Mouse (Mus musculus): Measurements from ENCODE around the gene Bcr.

DNA sequence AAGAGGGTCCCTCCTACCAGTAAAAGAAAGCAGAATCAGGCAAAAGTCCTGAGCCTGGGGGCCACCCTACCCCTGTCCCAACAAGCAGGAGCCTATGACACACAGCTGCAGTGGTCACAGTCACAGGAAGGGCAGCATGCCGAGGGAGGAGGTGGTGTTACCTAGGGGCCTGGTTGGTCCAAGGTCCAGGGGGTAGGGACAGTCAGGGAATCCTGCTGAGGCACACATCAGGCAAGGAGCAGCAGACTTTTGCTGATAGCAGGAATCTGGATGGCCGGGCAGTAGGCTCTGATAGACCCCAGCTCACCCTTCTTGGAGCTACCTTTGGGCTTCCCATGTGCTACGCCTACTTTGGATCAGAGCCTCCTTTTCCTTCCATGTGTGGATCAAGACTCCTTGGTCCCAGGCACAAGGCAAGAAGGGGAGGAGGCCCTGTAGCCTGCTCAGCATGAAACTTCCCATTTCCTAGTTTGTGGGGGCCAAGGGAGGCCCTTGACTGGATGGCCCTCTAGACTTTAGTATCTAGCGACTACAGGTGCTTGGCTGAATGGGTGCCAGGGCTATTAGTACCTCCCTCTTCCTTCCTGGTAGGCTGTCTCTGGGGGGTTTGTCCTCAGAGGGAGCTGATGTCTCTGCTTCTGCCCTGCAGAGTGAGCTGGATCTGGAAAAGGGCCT is 70.1 kb downstream of the Bcr start:
- TF ChIP-seq CTCF (IDR thresholded peaks at IDR 0.05; ENCODE audit: low read depth, low read length) (no peak), POLR2A (IDR thresholded peaks at IDR 0.05; ENCODE audit: extremely low read depth, insufficient read depth, low read length) (no peak)

Data from liver, adult 2 months (tissue).